Mouse (Mus musculus): Measurements from ENCODE around the gene Pip5k1a. TPM values are rescaled to one million over a fixed set of nuclear protein-coding genes. Genes with fewer than 3 reads are reported as not detected.
"Not testable (repeated sequence)": the region's sequence is repeated elsewhere in the genome, so short reads cannot be mapped to it uniquely, and the experiment has no call there.

The Pip5k1a gene
- polyA plus RNA-seq, 1 experiment from 2014 or later = 15.4 TPM

GRCm38 (mm10) chr3:95107898-95108297 is 1.2 kb upstream of the Pip5k1a start:
- H3K4me1 ChIP-seq (ENCODE audit: control insufficient read depth, insufficient read depth, low read length) = no peaks in the 10 kb centered on the region
- no peaks in the 10 kb centered on the region for H3K27me3 ChIP-seq (ENCODE audit: control insufficient read depth, insufficient read depth, low read length)
- 65% methylated on average over 2 of the region's 2 CpGs for WGBS
- no peak overlapping the region for H3K9ac ChIP-seq (replicated peaks; ENCODE audit: low read length)
- no peaks in the 10 kb centered on the region for H3K36me3 ChIP-seq (replicated peaks; ENCODE audit: control insufficient read depth, insufficient read depth, low read depth, low read length)
- H3K27ac ChIP-seq (replicated peaks; ENCODE audit: low read depth, low read length) = no peak overlapping the region
- no peaks in the 10 kb centered on the region for H3K9me3 ChIP-seq (replicated peaks; ENCODE audit: control insufficient read depth, low read length)
- ATAC-seq (replicated peaks; ENCODE audit: insufficient number of reproducible peaks, low FRiP score, low TSS enrichment, low read depth) (no peak), DNase-seq (ENCODE audit: low spot score) (no peak)
- no peak overlapping the region for H3K4me2 ChIP-seq (ENCODE audit: low read depth, low read length)
- H3K4me3 ChIP-seq (ENCODE audit: low read depth, low read length) = no peak overlapping the region

DNA sequence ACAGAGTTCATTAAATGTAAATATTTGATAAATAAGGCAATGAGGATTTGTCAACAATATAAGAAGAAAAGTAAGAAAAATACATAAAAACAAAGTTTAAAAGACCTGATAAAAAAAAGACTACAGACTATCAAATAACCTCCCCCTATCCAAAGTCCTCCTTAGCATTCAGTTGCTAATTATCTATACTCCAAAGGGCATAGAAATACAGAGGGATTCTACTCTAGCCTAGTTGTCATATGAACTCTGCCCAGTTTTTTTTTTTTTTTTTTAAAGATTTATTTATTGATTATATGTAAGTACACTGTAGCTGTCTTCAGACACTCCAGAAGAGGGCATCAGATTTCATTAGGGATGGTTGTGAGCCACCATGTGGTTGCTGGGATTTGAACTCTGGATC is 578 bp upstream of the Pip5k1a start:
- not testable (repeated sequence) for H3K9me3 ChIP-seq (replicated peaks; ENCODE audit: control insufficient read depth, low read length); H3K27ac ChIP-seq (replicated peaks; ENCODE audit: low read depth, low read length); H3K36me3 ChIP-seq (replicated peaks; ENCODE audit: control insufficient read depth, insufficient read depth, low read depth, low read length); H3K9ac ChIP-seq (replicated peaks; ENCODE audit: low read length); H3K27me3 ChIP-seq (ENCODE audit: control insufficient read depth, insufficient read depth, low read length); ATAC-seq (replicated peaks; ENCODE audit: insufficient number of reproducible peaks, low FRiP score, low TSS enrichment, low read depth); H3K4me1 ChIP-seq (ENCODE audit: control insufficient read depth, insufficient read depth, low read length); H3K4me2 ChIP-seq (ENCODE audit: low read depth, low read length); DNase-seq (ENCODE audit: low spot score)
- H3K4me3 ChIP-seq (ENCODE audit: low read depth, low read length) = peak overlapping the region; percentile 88

- no peak for DNase-seq (ENCODE audit: low spot score)
- Histone ChIP-seq H3K36me3 (replicated peaks; ENCODE audit: control insufficient read depth, insufficient read depth, low read depth, low read length) (no peaks in the 10 kb centered on the region), H3K9ac (replicated peaks; ENCODE audit: low read length) (peak overlapping the region; percentile 87), H3K4me2 (ENCODE audit: low read depth, low read length) (peak overlapping the region; percentile 50), H3K27me3 (ENCODE audit: control insufficient read depth, insufficient read depth, low read length) (no peaks in the 10 kb centered on the region), H3K4me3 (ENCODE audit: low read depth, low read length) (peak overlapping the region; percentile 88), H3K4me1 (ENCODE audit: control insufficient read depth, insufficient read depth, low read length) (no peaks in the 10 kb centered on the region), H3K27ac (replicated peaks; ENCODE audit: low read depth, low read length) (peak overlapping the region; percentile 42), H3K9me3 (replicated peaks; ENCODE audit: control insufficient read depth, low read length) (no peaks in the 10 kb centered on the region)
- ATAC-seq (replicated peaks; ENCODE audit: insufficient number of reproducible peaks, low FRiP score, low TSS enrichment, low read depth) = peak; percentile 25; the same call in 1 of the 2 replicates
- 0% methylated on average over 16 of the region's 16 CpGs for WGBS
Measured at GRCm38 (mm10) chr3:95105586-95106337, 968 bp downstream of the Pip5k1a start.

DNA sequence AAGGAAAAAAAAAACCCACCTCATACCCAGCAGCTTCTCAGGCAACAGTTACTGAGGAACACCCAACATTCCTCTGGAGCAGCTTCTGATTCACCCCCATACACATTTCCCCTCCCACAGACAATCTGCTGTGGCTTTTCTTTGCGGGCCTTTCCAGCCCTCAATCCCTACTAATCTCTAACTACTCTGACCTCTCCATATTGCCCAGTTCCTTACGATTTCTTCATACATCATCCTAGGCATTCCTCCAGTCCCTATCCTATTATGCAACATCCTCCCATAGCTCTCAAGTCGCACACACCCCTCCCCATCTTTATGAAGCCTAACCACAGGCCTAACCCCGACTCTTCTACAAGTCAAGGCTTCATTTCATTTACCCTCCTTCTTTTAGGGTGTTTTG is 1.6 kb downstream of the Pip5k1a start:
- WGBS = 78% methylated on average over 4 of the region's 4 CpGs
- H3K9me3 ChIP-seq (replicated peaks; ENCODE audit: control insufficient read depth, low read length) = no peaks in the 10 kb centered on the region
- no peaks in the 10 kb centered on the region for H3K36me3 ChIP-seq (replicated peaks; ENCODE audit: control insufficient read depth, insufficient read depth, low read depth, low read length)
- peak overlapping the region; percentile 88 for H3K4me3 ChIP-seq (ENCODE audit: low read depth, low read length)
- no peak overlapping the region for H3K9ac ChIP-seq (replicated peaks; ENCODE audit: low read length)
- H3K4me1 ChIP-seq (ENCODE audit: control insufficient read depth, insufficient read depth, low read length) = no peaks in the 10 kb centered on the region
- H3K27me3 ChIP-seq (ENCODE audit: control insufficient read depth, insufficient read depth, low read length) = no peaks in the 10 kb centered on the region
- peak overlapping the region; percentile 50 for H3K4me2 ChIP-seq (ENCODE audit: low read depth, low read length)
- H3K27ac ChIP-seq (replicated peaks; ENCODE audit: low read depth, low read length) = no peak overlapping the region
- ATAC-seq (replicated peaks; ENCODE audit: insufficient number of reproducible peaks, low FRiP score, low TSS enrichment, low read depth) (no peak), DNase-seq (ENCODE audit: low spot score) (no peak)

DNA sequence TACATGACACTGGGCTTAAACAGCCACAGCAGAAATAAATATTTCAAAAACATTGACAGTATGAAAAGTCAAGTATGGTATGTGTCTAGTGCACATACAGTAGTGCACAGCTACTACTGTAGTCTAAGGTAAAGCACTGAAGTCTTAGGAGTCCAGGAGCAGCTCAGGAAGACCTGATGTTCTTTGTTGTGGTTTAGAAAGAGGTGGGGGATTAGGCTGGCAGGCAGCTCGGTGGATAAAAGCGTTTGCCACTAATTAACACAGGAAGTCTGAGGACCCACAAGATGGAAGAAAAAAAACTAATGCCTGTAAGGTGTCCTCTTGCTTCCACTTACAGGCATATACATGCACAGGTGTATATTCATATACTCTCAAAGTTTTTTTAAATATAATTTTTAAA is 5.9 kb downstream of the Pip5k1a start:
- no peak for ATAC-seq (replicated peaks; ENCODE audit: insufficient number of reproducible peaks, low FRiP score, low TSS enrichment, low read depth)
- Histone ChIP-seq H3K9ac (replicated peaks; ENCODE audit: low read length) (no peak overlapping the region), H3K9me3 (replicated peaks; ENCODE audit: control insufficient read depth, low read length) (no peaks in the 10 kb centered on the region), H3K36me3 (replicated peaks; ENCODE audit: control insufficient read depth, insufficient read depth, low read depth, low read length) (no peaks in the 10 kb centered on the region), H3K27me3 (ENCODE audit: control insufficient read depth, insufficient read depth, low read length) (no peaks in the 10 kb centered on the region), H3K27ac (replicated peaks; ENCODE audit: low read depth, low read length) (no peak overlapping the region), H3K4me2 (ENCODE audit: low read depth, low read length) (no peak overlapping the region), H3K4me3 (ENCODE audit: low read depth, low read length) (no peak overlapping the region), H3K4me1 (ENCODE audit: control insufficient read depth, insufficient read depth, low read length) (no peaks in the 10 kb centered on the region)
- 24% methylated on average over 2 of the region's 2 CpGs for WGBS
- no peak for DNase-seq (ENCODE audit: low spot score)

DNA sequence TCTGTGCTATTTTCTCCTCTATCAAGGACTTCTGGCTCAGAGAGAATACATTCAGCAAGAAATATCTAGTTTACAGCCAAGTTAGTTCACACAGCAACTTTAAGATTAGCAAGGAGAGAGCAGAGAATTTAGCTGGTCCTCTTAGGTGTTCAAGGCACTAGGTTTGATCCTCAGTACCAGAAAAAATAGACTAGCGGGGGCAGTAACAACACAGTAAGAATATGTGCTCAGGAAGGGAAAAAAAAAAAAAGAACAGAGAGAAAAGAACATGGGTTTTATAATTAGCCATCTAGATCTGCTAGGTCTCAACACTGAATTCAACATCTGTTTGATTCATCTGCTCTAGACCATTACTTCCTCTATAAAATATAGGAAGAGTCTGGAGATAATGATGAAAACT is 18.7 kb downstream of the Pip5k1a start:
- Histone ChIP-seq H3K4me3 (ENCODE audit: low read depth, low read length) (no peak overlapping the region), H3K4me1 (ENCODE audit: control insufficient read depth, insufficient read depth, low read length) (no peaks in the 10 kb centered on the region), H3K36me3 (replicated peaks; ENCODE audit: control insufficient read depth, insufficient read depth, low read depth, low read length) (no peaks in the 10 kb centered on the region), H3K4me2 (ENCODE audit: low read depth, low read length) (no peak overlapping the region), H3K27ac (replicated peaks; ENCODE audit: low read depth, low read length) (no peak overlapping the region), H3K27me3 (ENCODE audit: control insufficient read depth, insufficient read depth, low read length) (no peaks in the 10 kb centered on the region), H3K9me3 (replicated peaks; ENCODE audit: control insufficient read depth, low read length) (no peaks in the 10 kb centered on the region), H3K9ac (replicated peaks; ENCODE audit: low read length) (no peak overlapping the region)
- no peak for DNase-seq (ENCODE audit: low spot score)
- WGBS = 97% methylated on average over 1 of the region's 1 CpGs
- no peak for ATAC-seq (replicated peaks; ENCODE audit: insufficient number of reproducible peaks, low FRiP score, low TSS enrichment, low read depth)

DNA sequence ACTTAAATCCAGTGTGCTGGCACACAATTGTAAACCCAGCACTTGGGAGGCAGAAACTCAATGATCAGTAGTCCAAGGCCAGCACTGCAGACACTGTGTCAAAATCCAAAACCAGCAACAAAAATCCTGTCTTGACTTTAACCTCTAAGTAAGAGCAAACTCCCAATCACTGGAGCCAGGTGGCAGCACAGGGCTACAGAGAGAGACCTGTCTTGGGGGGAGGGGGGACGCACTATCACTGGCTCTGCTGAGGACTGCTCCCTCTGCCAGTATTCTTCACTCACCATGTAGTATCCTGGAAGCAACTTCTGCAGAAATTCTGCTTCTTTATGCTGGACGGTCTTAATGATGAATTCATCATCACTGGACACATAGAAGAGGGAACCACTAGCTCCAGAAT is 35.1 kb downstream of the Pip5k1a start:
- Histone ChIP-seq H3K9ac (replicated peaks; ENCODE audit: low read length) (no peak overlapping the region), H3K27me3 (ENCODE audit: control insufficient read depth, insufficient read depth, low read length) (no peaks in the 10 kb centered on the region), H3K4me2 (ENCODE audit: low read depth, low read length) (no peak overlapping the region), H3K4me1 (ENCODE audit: control insufficient read depth, insufficient read depth, low read length) (no peaks in the 10 kb centered on the region), H3K36me3 (replicated peaks; ENCODE audit: control insufficient read depth, insufficient read depth, low read depth, low read length) (peaks cover 23% of the 10 kb centered on the region), H3K9me3 (replicated peaks; ENCODE audit: control insufficient read depth, low read length) (no peaks in the 10 kb centered on the region), H3K4me3 (ENCODE audit: low read depth, low read length) (no peak overlapping the region), H3K27ac (replicated peaks; ENCODE audit: low read depth, low read length) (no peak overlapping the region)
- 87% methylated on average over 2 of the region's 2 CpGs for WGBS
- ATAC-seq (replicated peaks; ENCODE audit: insufficient number of reproducible peaks, low FRiP score, low TSS enrichment, low read depth) = no peak
- no peak for DNase-seq (ENCODE audit: low spot score)

GRCm38 (mm10) chr3:95066570-95066969 is 40.2 kb downstream of the Pip5k1a start:
- H3K27ac ChIP-seq (replicated peaks; ENCODE audit: low read depth, low read length) = no peak overlapping the region
- no peak overlapping the region for H3K4me3 ChIP-seq (ENCODE audit: low read depth, low read length)
- no peak for DNase-seq (ENCODE audit: low spot score)
- no peak overlapping the region for H3K9ac ChIP-seq (replicated peaks; ENCODE audit: low read length)
- no peak for ATAC-seq (replicated peaks; ENCODE audit: insufficient number of reproducible peaks, low FRiP score, low TSS enrichment, low read depth)
- H3K27me3 ChIP-seq (ENCODE audit: control insufficient read depth, insufficient read depth, low read length) = no peaks in the 10 kb centered on the region
- H3K4me1 ChIP-seq (ENCODE audit: control insufficient read depth, insufficient read depth, low read length) = no peaks in the 10 kb centered on the region
- 89% methylated on average over 11 of the region's 11 CpGs for WGBS
- H3K36me3 ChIP-seq (replicated peaks; ENCODE audit: control insufficient read depth, insufficient read depth, low read depth, low read length) = peaks cover 17% of the 10 kb centered on the region
- H3K4me2 ChIP-seq (ENCODE audit: low read depth, low read length) = no peak overlapping the region
- H3K9me3 ChIP-seq (replicated peaks; ENCODE audit: control insufficient read depth, low read length) = no peaks in the 10 kb centered on the region

Measured in embryonic facial prominence, embryonic 11.5 days (tissue).